Mouse (Mus musculus) lung, postnatal 10 days (tissue): Measurements from ENCODE around the gene Gm12184.
"Not testable (repeated sequence)": the region's sequence is repeated elsewhere in the genome, so short reads cannot be mapped to it uniquely, and the experiment has no call there.

Experiments
- DNase-seq: peaks from one replicate; pipeline ENCODE4 v3.0.0; 2021

The Gm12184 gene

GRCm38 (mm10) chr11:48846362-48846761 lies 19.9 kb upstream of the Gm12184 start:
- DNase-seq = not testable (repeated sequence)

DNA sequence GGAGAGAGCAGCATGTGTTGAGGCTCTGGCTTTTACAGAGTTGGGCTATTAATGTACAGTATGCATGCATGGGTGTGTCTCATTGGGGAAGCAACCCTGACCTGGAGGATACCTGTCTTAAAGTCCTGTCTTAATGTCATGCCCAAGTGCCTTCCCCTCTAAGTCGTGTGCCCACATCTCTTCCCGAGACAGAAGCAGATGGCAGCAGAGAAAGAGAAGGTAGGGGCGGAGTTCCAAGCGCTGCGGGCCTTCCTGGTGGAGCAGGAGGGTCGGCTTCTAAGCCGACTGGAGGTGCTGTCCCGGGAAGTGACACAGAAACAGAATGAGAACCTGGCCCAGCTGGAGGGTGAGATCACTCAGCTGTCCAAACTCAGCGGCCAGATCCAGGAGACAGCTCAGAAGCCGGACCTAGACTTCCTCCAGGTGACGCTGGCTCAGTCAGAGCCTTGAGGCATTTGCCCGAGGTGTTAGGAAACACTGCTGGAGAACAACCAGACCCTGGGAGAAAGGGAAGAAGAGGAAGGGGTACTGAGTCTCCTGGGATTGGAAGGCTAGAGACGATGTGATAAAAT lies 18.9 kb upstream of the Gm12184 start:
- no peak for DNase-seq

DNA sequence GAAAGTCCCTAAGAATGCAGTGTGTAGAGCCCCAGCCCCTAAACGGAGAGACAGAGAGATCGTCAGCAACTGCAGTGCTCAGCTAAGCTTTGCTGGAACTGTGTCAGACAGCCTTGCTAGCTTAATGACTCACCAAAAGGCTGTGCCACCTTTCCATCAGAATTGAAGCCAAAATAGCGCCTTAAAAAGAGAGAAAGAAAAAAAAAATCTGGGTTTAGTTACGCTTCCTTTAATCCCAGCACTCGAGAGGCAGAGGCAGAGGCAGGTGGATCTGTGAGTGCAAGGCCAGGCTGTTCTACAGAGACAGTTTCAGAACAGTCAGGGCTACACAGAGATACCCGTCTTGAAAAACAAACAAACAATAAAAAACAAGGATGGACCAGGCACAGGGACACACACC lies 17.9 kb upstream of the Gm12184 start:
- no peak for DNase-seq

GRCm38 (mm10) chr11:48843202-48843601 lies 16.7 kb upstream of the Gm12184 start:
- no peak for DNase-seq

DNA sequence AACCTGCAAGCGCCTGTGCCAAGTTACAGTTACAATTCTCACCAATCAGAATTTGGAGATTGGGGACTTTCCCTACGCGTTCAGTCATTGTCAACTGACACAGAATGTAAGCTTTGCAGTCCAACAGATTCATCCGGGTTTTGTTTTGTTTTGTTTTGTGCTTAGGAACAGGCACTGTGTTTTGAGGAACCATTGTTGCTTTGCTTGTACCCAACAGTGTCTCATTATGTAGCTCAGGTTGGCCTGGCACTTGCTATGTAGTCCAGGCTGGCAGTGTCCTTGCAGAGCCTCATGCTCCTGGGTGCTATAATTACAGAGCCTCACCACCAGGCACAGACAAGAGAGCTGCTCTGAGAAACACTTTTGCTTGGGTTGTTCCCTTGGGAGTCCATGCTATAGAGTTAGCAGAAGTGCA lies 15.9 kb upstream of the Gm12184 start:
- DNase-seq = peak; percentile 20

DNA sequence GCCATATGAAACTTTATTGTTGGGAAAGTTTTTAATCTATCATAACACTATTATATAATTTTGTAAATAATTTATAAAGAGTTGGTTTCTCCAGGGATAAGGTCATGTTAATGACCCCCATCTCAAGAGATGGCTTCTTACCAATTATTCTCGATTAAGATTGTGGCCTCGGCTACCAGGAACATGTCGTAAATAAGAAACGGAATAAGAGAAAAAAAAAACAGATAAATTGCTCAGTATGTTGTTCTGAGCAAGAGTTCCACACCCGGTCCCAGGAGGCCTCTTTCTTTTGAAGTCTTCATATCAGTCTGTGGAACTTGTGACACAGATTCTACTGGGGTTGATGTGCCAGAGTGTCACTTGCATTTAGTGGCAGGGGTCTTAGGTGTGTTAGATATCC lies 14.8 kb upstream of the Gm12184 start:
- DNase-seq = no peak

GRCm38 (mm10) chr11:48840805-48841204 lies 14.3 kb upstream of the Gm12184 start:
- DNase-seq = no peak

DNA sequence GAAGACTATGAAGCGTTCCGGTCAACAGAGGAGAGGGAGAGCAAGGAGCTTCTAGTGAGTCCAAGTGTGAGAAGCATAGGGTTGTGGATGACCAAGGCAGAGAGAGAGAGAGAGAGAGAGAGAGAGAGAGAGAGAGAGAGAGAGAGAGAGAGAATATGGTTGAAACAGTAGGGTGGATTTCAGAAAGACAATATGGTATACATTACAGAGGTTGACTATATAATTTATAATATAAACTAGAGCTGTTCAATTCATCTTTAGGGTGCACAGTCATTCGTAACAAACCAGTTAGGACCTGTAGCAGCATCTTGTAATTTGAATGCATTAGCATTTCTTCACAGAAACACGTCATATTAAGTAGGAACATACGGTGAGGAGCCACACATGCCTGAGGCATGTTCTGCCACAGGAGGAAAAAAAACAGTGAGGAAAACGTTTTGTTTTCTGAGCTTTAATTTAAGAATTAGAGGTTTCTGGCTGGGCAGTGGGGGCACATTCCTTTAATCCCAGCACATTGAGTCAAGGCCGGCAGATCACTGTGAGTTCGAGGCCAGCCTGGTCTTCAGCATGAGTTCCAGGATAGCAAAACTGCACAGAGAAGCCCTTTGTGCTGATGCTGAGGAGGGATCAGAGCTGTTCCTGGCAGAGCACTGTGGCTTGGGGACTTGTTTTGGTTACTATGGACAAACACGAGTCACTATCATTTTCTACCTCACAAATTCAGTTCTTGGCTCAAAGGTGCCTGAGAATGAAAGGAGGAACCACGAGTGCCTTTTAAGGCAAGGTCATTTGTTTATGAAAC lies 12.6 kb upstream of the Gm12184 start:
- no peak for DNase-seq

GRCm38 (mm10) chr11:48838181-48838797 lies 11.8 kb upstream of the Gm12184 start:
- DNase-seq = peak; percentile 56

DNA sequence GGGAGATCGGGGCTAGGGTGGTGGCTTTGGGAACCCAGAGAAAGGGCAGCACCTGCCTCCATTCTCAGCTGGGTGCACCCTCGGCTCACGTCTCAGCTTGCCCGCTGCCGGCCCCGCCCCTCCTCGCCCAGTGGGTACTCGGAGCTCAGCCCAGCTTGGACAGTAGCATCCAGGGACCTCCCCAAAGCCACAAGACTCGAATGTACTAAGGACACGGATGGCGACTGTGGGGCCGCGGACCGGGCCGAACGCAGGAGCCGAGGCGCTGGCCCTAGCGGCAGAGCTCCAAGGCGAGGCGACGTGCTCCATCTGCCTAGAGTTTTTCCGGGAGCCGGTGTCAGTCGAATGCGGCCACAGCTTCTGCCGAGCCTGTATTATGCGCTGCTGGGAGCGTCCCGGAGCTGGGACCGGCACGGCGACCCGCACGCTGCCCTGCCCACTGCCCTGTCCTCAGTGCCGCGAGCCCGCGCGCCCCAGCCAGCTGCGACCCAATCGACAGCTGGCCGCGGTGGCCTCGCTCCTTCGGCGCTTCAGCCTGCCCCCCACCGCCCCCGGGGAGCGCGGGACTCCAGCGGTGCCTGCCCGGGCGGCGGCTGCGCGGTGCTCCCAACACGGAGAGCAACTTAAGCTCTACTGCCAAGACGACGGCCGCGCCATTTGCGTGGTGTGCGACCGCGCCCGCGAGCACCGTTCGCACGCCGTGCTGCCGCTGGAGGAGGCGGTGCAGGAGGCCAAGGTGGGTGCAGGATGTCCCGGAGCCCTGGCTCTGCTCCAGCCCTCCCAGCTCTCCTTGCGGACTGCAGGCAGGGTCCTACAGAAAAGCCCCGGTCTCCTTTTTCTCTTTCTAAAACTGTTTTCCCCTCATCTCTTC lies 11.1 kb upstream of the Gm12184 start:
- DNase-seq = peak; percentile 73

- DNase-seq = no peak
Measured at GRCm38 (mm10) chr11:48836990-48837309, 10.5 kb upstream of the Gm12184 start.

DNA sequence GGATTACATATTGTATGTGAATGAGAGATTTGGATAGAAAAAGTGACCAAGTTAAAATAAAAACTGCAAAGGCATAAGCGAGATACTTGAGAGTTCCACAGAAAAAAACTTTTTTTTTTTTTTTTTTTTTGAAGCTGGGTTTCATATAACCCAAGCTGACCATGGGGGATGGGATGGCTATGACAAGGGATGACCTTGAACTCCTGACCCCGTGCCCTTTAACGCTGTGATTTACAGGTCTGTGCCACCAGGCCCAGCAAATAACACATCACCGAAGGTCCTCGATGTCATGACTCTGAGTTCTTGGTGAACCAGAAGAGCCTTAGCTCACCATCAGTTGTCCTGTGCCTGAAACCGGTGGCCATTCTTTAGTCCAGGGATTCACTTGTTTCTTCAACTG lies 9.5 kb upstream of the Gm12184 start:
- no peak for DNase-seq

- peak; percentile 93 for DNase-seq
Measured at GRCm38 (mm10) chr11:48833731-48834639, 7.5 kb upstream of the Gm12184 start.

DNA sequence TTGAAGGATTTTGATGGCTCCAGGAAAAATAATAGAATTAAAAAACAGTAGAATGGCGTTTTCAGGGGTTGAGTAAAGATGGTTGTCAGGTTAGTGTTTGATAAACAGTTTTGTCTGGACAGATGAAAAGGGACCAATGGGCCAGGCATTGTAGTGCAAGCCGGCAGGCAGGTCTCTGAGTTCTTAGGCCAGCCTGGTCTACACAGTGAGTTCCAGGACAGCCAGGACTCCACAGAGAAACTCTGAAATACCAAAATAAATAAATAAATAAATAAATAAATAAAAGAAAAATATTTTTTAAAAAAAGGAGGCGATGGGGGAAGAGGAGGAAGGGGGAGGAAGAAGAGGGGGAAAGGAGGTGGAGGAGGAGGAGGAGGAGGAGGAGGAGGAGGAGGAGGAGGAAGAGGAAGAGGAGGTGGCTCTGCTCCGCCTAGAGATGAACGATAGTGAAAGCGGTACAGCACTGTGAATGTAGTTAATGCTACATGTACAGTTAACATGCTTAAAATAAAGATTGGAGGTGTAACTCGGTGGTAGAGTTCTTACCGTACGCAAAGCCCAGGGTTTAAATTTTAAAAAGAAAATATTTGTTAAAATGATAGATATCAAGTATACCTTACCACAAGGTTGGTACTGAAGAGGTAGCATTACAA lies 6.7 kb upstream of the Gm12184 start:
- no peak for DNase-seq

GRCm38 (mm10) chr11:48831273-48831672 lies 4.8 kb upstream of the Gm12184 start:
- DNase-seq = no peak

GRCm38 (mm10) chr11:48830279-48830678 lies 3.8 kb upstream of the Gm12184 start:
- no peak for DNase-seq

DNA sequence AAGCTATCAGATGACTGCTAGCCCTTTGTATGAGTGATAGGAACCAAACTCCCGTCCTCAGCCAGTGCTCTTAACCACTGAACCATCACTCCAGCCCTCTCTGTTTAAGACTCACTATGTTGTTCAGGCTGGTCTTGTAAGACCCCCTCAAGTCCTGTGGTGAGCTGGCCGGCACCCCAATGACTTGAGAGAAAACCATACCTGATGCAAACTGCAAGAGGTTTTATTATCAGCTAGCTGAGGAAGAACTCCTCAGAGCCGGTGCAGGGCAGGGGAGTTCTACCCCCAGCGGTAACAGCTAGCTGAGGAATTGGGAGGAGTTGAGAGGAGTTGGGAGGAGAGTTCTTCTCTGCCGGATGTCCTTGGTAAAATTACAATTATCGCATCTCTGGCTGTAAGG lies 1.5 kb upstream of the Gm12184 start:
- no peak for DNase-seq

- DNase-seq = no peak
Measured at GRCm38 (mm10) chr11:48826752-48827096, 269 bp upstream of the Gm12184 start.

GRCm38 (mm10) chr11:48824311-48824830 lies 2.1 kb downstream of the Gm12184 start:
- no peak for DNase-seq

DNA sequence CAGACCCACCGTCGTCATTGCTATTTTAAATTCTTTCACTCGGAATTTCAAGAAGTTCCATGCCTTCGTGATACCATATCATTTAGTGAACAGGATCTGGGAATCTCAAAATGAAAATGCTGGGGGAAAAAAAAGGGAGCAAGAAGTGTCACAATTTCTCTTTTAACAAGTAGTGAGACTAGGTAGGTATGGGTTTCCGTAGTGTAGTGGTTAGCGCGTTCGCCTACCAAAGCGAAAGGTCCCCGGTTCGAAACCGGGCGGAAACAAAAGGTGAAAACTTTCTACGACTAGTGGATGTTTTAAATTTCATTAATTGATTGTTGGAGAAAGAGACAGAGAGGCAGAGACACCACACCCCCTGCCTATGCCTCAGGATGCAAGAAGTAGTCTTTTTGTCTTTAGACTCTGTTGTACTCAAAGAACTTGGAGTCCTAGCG lies 2.9 kb downstream of the Gm12184 start:
- peak; percentile 55 for DNase-seq

DNA sequence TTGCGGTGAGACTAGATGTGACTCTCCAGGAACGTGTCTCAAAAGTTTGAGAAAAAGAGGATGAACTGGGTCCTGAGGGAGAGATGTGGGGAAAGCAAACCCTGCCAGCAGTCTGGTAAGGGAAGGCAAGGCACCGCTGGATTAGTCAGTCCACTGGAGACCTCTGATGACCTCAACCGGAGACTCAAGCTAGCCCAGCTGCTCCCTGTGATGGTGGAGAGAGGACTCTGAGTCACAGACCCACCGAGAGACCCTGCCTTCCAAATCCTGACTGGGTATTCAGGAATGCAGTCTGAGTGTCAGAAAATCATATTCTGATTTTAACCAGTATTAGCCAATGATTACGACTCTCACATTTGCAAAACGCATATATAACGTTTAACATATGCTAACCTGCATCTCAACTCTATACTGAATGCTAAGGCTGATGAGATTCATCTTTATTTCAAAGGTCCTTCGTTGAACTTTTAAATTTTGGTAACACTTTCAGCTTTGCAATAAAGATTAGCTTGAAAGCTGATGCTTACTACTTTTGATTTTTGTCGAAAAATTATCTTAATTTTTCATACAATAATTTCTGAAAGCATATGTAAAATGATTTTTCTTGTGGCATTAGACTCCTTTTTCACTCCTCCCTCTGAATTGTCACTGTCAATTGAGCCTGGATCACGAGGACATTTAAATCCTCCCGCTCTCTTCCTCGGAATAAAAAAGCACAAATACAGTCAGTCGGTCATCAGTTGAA lies 3.5 kb downstream of the Gm12184 start:
- no peak for DNase-seq
